Mouse (Mus musculus) stomach, embryonic 16.5 days (tissue): ENCODE results near the gene Lrrc20. TPM values are rescaled to one million over a fixed set of nuclear protein-coding genes. Genes with fewer than 3 reads are reported as not detected.

Source experiments
- ATAC-seq: fragments of 200-750 bp; cut with Nextera tagmentation; 2 replicates; pipeline ENCODE4 v1.8.0; 2017; ENCODE audit warnings: moderate number of reproducible peaks, moderate TSS enrichment; ENCODE audit not compliant: insufficient read depth, low FRiP score
- H3K27ac ChIP-seq: fragments of 300-500 bp; sonication (generic); 2 replicates; pipeline ENCODE4 v1.5.1; 2014; ENCODE audit warnings: low read length
- H3K27me3 ChIP-seq: fragments of 300-500 bp; sonication (generic); 2 replicates; pipeline ENCODE4 v1.6.1; 2014; ENCODE audit warnings: low read length, control low read depth, mixed read lengths; ENCODE audit not compliant: control insufficient read depth, insufficient read depth
- H3K36me3 ChIP-seq: fragments of 300-500 bp; sonication (generic); 2 replicates; pipeline ENCODE4 v1.6.1; 2014; ENCODE audit warnings: low read length; ENCODE audit not compliant: control insufficient read depth, insufficient read depth
- H3K4me1 ChIP-seq: fragments of 300-500 bp; sonication (generic); 2 replicates; pipeline ENCODE4 v1.6.1; 2014; ENCODE audit warnings: low read length, control low read depth, mixed read lengths; ENCODE audit not compliant: control insufficient read depth, insufficient read depth
- H3K4me2 ChIP-seq: fragments of 300-500 bp; sonication (generic); 2 replicates; pipeline ENCODE4 v1.6.1; 2014; ENCODE audit warnings: low read depth, low read length, mixed read lengths
- H3K4me3 ChIP-seq: fragments of 300-500 bp; sonication (generic); replicated peaks from 2 replicates; pipeline ENCODE4 v1.5.1; 2014; ENCODE audit warnings: mild to moderate bottlenecking, low read length
- H3K9ac ChIP-seq: fragments of 300-500 bp; sonication (generic); 2 replicates; pipeline ENCODE4 v1.6.1; 2014; ENCODE audit warnings: low read length
- H3K9me3 ChIP-seq: fragments of 300-500 bp; sonication (generic); replicated peaks from 2 replicates; pipeline ENCODE4 v1.6.1; 2016; ENCODE audit warnings: low read length, control low read depth; ENCODE audit not compliant: control insufficient read depth
- WGBS: fragments of 180-500 bp; shearing (Covaris S2); extraction: QIAGEN DNeasy Blood & Tissue Kit; methylation state at CpG from one replicate; pipeline ENCODE4 v1.1.7; 2014; 5-methylcytosine and 5-hydroxymethylcytosine counted together
- polyA plus RNA-seq: library from polyadenylated mRNA; unstranded; fragments of >200 nt; fragmentation: Nextera tagmentation; extraction: Ambion mirVana; gene quantifications from 2 replicates; pipeline ENCODE4 v1.2.1, GENCODE M21; 2015

Lrrc20 gene
- polyA plus RNA-seq, 1 experiment from 2014 or later, result 5.6 TPM

DNA sequence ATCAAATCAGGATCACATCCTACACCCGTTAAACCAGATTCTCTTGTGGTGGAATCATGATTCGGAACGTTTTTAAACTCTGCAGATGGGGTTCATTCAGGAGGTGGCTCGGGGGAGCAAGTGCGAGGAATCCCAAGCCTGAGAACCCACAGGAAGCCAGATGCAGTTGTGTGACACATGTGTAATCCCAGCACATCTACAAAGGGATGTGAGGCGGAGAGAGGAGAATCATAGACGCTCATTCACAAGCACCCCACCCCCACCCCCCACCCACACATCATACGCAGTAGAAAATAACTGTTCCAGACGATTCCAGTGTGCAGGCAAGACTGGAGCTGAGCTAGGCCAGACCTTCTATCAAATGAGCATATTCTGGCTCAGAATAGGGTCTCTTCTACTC is 87.9 kb downstream of the Lrrc20 start:
- no peaks in the 10 kb centered on the region for H3K36me3 ChIP-seq

DNA sequence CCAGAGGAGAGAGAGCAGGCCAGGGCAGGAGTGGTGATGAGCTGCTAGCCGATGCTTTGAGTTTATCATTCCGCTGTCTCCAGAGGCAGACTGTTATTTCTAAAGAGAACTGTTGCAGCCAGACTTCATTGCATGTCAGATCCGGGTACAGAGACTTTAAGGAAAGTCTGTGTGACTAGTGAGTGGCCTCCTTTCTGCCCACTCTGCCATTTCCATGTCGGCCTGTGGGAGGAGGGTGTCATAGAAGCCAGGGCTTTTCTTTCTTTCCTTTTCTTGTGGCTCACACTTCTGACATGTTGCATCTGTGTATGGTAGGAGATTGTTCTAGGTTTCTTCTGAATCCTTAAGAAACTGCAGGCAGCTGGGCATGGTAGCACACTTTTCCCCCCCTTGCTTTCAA is 88.8 kb downstream of the Lrrc20 start:
- Histone ChIP-seq H3K4me1 (no peaks in the 10 kb centered on the region), H3K9ac (no peak overlapping the region), H3K27ac (no peak overlapping the region), H3K4me2 (no peak overlapping the region), H3K36me3 (no peaks in the 10 kb centered on the region), H3K9me3 (peaks cover 8% of the 10 kb centered on the region; the same call in 1 of the 2 replicates), H3K27me3 (no peaks in the 10 kb centered on the region), H3K4me3 (no peak overlapping the region)
- no peak for ATAC-seq
- 79% methylated on average over 4 of the region's 4 CpGs for WGBS

More for the DNA sequence above, 87.9 kb downstream of the Lrrc20 start:
- Histone ChIP-seq H3K4me2 (no peak overlapping the region), H3K9ac (no peak overlapping the region), H3K4me3 (no peak overlapping the region), H3K9me3 (peaks cover 8% of the 10 kb centered on the region; the same call in 1 of the 2 replicates), H3K27me3 (no peaks in the 10 kb centered on the region), H3K27ac (no peak overlapping the region), H3K4me1 (no peaks in the 10 kb centered on the region)
- ATAC-seq, result no peak
- 71% methylated on average over 9 of the region's 9 CpGs for WGBS

DNA sequence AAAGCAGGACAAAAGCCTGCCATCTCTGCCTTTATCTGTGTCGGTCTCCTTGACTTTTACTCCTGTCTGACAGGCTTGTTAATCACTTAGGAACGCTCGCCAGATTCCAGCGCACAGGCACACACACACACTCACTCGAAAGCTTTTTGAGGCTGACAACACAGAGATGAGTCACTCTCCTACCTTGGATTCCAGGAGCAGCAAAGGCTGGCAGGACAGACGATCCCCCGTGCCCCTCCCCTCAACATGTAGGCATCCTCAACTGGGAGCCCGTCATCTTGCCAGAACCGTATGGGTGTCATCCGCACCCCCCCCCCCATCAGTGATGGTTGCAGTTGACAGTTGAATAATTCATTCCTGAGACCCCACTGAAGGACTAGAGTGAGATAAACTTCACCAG is 94.6 kb downstream of the Lrrc20 start:
- no peak overlapping the region for H3K27ac ChIP-seq
- no peaks in the 10 kb centered on the region for H3K27me3 ChIP-seq
- no peak for ATAC-seq
- no peaks in the 10 kb centered on the region for H3K4me1 ChIP-seq
- no peaks in the 10 kb centered on the region for H3K36me3 ChIP-seq
- H3K4me2 ChIP-seq, result no peak overlapping the region
- H3K9ac ChIP-seq, result no peak overlapping the region
- H3K9me3 ChIP-seq, result no peaks in the 10 kb centered on the region
- no peak overlapping the region for H3K4me3 ChIP-seq
- WGBS, result 34% methylated on average over 10 of the region's 10 CpGs

DNA sequence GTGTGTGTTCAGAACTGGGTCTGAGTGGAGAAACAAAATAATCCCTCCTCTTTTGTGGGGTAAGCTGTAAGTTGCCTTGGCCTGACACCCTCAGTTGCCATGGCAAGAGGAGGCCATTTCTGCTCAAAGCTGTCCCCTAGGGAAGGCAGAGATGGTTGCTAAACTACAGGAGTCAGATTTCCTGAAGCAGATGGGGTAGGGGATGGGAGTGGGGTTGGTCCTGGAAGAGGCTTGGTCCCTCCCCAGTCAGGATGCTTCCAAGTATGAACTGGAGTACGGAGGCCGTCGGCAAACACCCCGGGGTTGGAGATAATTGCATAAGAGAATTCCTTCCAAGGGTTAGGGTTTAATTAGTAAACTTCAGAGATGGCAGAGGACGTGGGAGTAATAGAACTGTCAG is 96.5 kb downstream of the Lrrc20 start:
- H3K27ac ChIP-seq, result no peak overlapping the region
- 69% methylated on average over 5 of the region's 5 CpGs for WGBS

DNA sequence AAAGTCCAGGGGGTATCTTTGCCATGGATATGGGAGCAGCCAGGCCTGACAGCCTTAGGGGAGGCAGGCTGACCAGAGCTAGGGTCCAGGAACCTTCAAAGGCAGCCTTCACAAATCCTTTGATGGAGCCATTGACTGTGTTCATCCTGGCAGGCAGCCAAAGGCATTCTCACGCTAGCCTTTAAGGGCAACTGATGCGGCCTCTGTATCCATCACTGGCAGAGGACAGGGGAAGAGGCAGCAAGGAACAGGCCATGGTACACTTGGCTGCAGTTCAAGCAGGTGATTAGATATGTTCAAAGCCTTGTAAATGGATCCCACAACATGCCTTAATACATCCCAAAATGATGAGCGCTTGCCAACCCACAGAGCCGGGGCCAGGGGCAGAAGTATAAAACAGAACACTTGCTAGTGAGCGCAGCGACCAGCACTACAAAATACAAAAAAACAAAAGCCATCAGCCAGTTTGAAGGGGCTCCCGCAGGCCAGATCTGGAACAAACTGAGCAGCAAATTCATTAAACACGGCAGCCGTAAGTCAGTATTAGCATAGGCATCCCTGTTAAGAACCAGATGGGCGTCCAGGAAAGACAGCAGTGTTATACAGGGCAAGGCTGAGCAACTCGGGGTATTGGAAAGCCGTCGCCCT is 100.6 kb downstream of the Lrrc20 start:
- no peaks in the 10 kb centered on the region for H3K9me3 ChIP-seq
- H3K4me1 ChIP-seq, result no peaks in the 10 kb centered on the region
- H3K4me2 ChIP-seq, result no peak overlapping the region
- no peaks in the 10 kb centered on the region for H3K27me3 ChIP-seq
- H3K36me3 ChIP-seq, result no peaks in the 10 kb centered on the region
- ATAC-seq, result no peak
- H3K4me3 ChIP-seq, result no peak overlapping the region
- 60% methylated on average over 13 of the region's 13 CpGs for WGBS
- H3K27ac ChIP-seq, result no peak overlapping the region
- no peak overlapping the region for H3K9ac ChIP-seq

More for the DNA sequence above, 96.5 kb downstream of the Lrrc20 start:
- Histone ChIP-seq H3K4me1 (no peaks in the 10 kb centered on the region), H3K4me2 (no peak overlapping the region), H3K9me3 (no peaks in the 10 kb centered on the region), H3K4me3 (no peak overlapping the region), H3K36me3 (no peaks in the 10 kb centered on the region), H3K27me3 (no peaks in the 10 kb centered on the region), H3K9ac (no peak overlapping the region)
- no peak for ATAC-seq

DNA sequence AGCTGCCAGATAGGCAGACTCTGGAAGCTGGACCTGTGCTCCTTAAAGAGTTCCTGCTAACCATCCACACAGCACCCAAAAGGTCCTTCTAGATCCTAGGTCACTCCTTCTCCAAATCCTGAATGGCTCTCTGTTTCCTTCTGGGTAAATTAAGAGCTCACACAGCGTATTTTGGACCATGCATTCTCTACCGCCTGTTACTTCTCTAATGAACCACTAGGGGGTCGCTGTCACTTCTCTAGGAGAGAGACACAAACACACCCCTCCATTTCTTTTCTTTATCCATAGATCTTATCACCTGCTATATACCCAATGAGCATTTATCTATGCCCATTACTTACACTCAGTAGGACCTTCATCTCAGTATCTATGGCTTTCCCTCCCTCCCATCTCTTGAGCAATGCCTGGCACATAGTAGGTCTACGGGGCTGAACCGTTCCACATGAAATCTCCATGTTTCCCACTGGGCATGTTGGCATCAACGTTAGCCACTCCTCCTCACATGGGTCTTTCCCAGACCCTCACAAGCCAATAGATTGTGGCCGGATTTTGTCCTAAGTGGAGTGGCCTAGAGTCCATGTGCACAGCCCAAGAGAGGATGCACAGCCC is 111.7 kb downstream of the Lrrc20 start:
- Histone ChIP-seq H3K9me3 (no peaks in the 10 kb centered on the region), H3K27me3 (no peaks in the 10 kb centered on the region), H3K27ac (no peak overlapping the region), H3K36me3 (no peaks in the 10 kb centered on the region), H3K4me2 (no peak overlapping the region), H3K4me3 (no peak overlapping the region), H3K4me1 (no peaks in the 10 kb centered on the region), H3K9ac (no peak overlapping the region)
- 78% methylated on average over 7 of the region's 7 CpGs for WGBS
- ATAC-seq, result no peak

DNA sequence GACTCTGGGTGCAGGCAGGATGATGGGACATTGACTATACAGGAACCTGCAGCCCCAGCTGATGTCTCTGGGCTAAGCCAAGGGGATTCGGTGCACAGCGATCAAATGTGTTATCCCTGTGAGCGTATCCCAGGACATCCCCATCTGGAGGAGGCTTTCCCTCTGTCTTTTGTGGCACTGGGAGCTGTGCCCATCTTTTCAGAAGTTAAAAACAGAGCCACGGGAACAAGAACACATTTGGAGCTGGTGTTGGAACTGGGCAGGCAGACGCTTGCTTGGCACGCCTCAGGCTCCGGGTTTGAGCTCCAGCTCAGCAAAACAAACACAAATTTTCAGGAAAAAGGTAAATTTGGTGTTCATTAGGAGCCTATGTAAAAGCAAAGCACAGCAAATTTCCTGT is 122.4 kb downstream of the Lrrc20 start:
- Histone ChIP-seq H3K36me3 (no peaks in the 10 kb centered on the region), H3K9me3 (no peaks in the 10 kb centered on the region), H3K27ac (no peak overlapping the region), H3K4me2 (no peak overlapping the region), H3K4me1 (no peaks in the 10 kb centered on the region; the same call in 1 of the 2 replicates), H3K9ac (no peak overlapping the region), H3K4me3 (no peak overlapping the region), H3K27me3 (peaks cover 14% of the 10 kb centered on the region)
- no peak for ATAC-seq
- 61% methylated on average over 7 of the region's 7 CpGs for WGBS

DNA sequence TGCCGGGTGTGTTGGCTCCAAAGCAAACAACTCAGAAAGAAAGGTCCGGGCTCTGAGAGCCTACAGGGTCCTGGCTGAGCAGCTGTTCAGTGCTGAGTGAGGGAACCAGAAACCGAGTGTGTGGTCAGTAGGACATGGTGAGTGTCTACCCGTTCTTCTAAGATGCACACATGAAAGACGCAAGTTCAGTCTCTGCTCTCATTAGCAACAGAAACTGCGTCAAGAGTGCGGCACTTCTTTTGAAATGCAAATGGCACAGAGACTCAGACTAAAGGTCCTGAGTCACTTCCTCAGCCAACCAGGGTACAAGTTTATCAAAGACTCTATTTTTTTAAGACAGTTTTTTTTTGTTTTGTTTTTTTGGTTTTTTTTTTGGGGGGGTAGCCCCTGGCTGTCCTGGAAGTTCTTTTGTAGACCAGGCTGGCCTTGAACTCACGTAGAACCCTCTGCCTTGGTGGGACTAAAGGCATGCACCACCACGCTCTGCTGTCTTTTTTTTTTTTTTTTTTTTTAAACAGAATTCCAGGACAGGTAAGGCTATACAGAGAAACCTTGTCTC is 124.0 kb downstream of the Lrrc20 start:
- ATAC-seq, result no peak
- WGBS, result 72% methylated on average over 9 of the region's 9 CpGs
- H3K4me2 ChIP-seq, result no peak overlapping the region

DNA sequence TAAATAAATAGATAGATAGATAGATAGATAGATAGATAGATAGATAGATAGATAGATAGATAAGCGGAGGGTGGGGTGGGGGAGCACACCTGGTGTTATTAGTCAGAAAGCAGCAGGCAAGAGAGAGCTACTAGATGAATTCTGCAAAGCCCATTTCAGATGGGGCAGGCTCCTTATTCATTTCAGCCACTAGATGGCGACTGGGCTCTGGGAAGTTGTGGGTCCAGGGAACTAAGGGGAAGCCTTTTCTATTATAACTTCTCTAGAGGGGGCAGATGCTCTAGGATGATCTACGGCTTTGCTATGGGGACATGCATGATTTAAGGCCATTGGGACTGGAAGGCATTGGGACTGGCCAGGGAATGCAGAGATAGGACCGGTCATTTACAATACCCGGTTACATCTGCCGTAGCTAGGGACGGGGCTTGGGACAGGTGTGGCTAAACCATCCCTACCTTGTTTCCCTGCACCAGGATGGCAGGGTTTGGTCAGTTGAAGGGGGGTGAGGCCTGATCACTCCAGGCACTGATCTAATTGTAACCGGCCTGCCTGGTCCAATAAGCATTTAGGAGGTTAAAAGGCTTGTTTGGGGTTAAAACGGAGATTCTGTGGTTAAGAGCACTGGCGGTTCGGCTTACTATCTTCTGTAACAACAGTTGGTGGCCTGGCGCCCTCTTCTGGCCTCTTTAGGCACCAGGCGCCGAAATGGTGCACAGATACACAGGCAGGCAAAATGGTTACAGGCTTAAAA is 126.9 kb downstream of the Lrrc20 start:
- H3K27me3 ChIP-seq, result peaks cover 9% of the 10 kb centered on the region; the same call in 1 of the 2 replicates
- 15% methylated on average over 14 of the region's 14 CpGs for WGBS
- H3K4me2 ChIP-seq, result peak overlapping the region; percentile 34
- H3K4me3 ChIP-seq, result 0 out of 2 replicates have a peak overlapping the region, but pooled peaks have one; percentile 3
- H3K4me1 ChIP-seq, result no peaks in the 10 kb centered on the region
- ATAC-seq, result peak; percentile 30; the same call in 1 of the 2 replicates
- H3K9me3 ChIP-seq, result no peaks in the 10 kb centered on the region
- no peak overlapping the region for H3K27ac ChIP-seq
- H3K9ac ChIP-seq, result no peak overlapping the region
- H3K36me3 ChIP-seq, result no peaks in the 10 kb centered on the region

More for the DNA sequence above, 124.0 kb downstream of the Lrrc20 start:
- no peaks in the 10 kb centered on the region for H3K36me3 ChIP-seq
- H3K9ac ChIP-seq, result no peak overlapping the region
- H3K27ac ChIP-seq, result no peak overlapping the region
- H3K4me1 ChIP-seq, result no peaks in the 10 kb centered on the region; the same call in 1 of the 2 replicates
- H3K27me3 ChIP-seq, result peaks cover 18% of the 10 kb centered on the region
- no peak overlapping the region for H3K4me3 ChIP-seq
- H3K9me3 ChIP-seq, result no peaks in the 10 kb centered on the region
